Mouse (Mus musculus): ENCODE data around the gene Gramd1a.

The Gramd1a gene

GRCm38 (mm10) chr7:31151301-31152241 lies 4.1 kb downstream of the Gramd1a start:
- peak; percentile 82 to 86 for DNase-seq (ENCODE audit: low spot score in 2 of 2)

- peak; percentile 77 to 79 for DNase-seq (ENCODE audit: low spot score in 2 of 2)
Measured at GRCm38 (mm10) chr7:31150566-31151300, 5.0 kb downstream of the Gramd1a start.

DNA sequence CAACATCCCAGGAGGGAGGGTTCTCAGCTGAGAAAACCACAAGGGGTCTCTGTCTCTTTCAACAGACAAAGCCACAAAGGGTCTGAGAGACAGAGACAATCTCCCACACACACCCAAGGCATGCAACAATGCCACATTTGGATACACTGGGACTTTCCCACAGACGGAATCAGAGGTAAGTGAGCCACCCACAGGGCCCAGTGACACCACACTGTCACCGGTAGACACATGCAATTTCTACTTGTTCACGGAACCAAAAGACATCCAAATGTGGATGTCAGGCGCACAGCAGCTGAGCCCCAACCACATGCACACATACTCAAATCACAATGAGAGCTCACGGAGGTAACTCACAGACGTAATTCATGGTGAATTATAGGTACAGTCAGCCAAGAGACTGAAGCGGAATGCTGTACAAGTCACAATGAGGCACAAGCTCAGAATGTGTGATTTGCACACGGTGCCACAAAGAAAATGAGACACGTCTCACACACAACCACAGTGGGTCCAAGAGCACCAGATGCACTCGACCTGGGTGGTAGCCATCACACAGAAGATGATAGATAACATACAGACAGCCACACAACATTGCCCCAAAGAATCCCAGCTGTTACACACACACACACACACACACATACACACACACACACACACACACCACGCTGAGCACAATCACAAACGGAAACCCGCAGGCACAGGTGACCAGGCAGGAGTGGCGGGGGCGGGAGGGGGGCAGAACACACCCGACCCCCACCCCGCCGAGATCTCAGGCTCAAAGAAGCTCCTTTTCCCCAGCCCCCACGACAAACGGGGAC lies 5.7 kb downstream of the Gramd1a start:
- peak; percentile 75 to 79 for DNase-seq (ENCODE audit: low spot score in 2 of 2)

GRCm38 (mm10) chr7:31149271-31149670 lies 6.4 kb downstream of the Gramd1a start:
- DNase-seq (ENCODE audit: low spot score in 2 of 2), result no peak

DNA sequence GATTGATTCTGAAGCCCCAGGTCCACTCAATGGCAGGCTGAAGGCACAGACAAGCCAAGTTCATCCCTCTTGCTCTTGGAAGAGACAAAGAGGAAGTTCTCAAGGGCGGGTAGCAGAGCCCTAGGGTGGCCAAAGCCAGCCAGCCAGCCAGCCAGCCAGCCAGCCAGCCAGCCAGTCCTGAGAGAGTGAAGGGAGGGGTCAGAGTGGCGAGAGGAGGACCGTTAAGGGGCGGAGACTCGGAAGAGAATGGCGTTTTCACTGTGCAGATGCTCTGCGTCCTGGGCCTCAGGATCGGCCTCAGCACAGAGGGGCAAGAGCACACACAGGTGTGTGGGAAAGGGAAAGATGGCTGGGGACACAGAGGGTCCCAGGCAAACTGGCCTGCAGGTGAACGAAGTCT lies 6.9 kb downstream of the Gramd1a start:
- peak; percentile 67 to 72 for DNase-seq (ENCODE audit: low spot score in 2 of 2)

- peak in 1 of 2 experiments; percentile 28 for DNase-seq (ENCODE audit: low spot score in 2 of 2)
Measured at GRCm38 (mm10) chr7:31148086-31148485, 7.6 kb downstream of the Gramd1a start.

GRCm38 (mm10) chr7:31145596-31146160 lies 10.0 kb downstream of the Gramd1a start:
- no peak for DNase-seq (ENCODE audit: low spot score in 2 of 2)

GRCm38 (mm10) chr7:31144886-31145285 lies 10.8 kb downstream of the Gramd1a start:
- DNase-seq (ENCODE audit: low spot score in 2 of 2), result peak in 1 of 2 experiments; percentile 32

GRCm38 (mm10) chr7:31140941-31141340 lies 14.8 kb downstream of the Gramd1a start:
- DNase-seq (ENCODE audit: low spot score in 2 of 2), result no peak

DNA sequence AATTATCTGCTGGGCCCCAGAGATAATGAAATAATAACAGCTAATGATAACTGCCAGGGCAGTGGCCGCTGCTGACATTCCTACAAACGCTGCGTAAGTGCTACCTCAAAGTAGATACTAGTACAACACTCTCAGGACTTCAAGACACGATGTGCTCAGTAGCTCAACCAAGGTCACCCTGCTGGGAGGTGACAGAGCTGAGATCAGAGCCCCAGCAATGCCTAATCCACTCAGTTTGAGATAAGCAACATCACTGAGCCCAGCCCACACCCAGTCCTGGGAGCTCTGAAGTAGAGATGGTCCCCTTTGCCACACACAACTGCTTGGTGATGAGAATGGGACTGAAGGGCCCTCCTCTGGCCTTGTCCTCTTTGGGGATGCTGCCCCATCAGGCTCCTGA lies 15.4 kb downstream of the Gramd1a start:
- DNase-seq (ENCODE audit: low spot score in 2 of 2), result no peak

GRCm38 (mm10) chr7:31139765-31140164 lies 15.9 kb downstream of the Gramd1a start:
- peak; percentile 49 to 72 for DNase-seq (ENCODE audit: low spot score in 2 of 2)

DNA sequence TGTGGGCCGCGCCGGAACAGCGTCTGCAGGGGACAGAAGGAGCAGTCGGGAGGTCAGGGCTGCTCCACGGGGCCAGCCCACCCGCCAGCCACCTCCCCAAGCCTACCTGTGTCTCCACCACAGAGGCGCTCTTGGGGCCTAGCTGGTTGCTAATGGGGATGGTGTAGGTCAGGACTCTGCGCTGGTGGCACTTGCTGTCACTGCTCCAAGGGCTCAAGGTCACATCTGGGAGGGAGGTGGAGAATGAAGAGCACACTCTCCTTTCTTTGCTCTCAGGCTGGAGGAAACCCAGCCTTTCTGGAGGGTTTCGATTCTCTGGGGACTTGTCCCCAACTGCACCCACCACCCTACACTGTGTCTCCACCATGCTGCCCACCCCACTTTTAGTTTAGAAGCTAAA lies 20.0 kb downstream of the Gramd1a start:
- DNase-seq (ENCODE audit: low spot score in 2 of 2), result no peak

GRCm38 (mm10) chr7:31131866-31132265 lies 23.8 kb downstream of the Gramd1a start:
- no peak for DNase-seq (ENCODE audit: low spot score in 2 of 2)

- DNase-seq (ENCODE audit: low spot score in 2 of 2), result peak; percentile 57 to 68
Measured at GRCm38 (mm10) chr7:31130841-31131240, 24.9 kb downstream of the Gramd1a start.

DNA sequence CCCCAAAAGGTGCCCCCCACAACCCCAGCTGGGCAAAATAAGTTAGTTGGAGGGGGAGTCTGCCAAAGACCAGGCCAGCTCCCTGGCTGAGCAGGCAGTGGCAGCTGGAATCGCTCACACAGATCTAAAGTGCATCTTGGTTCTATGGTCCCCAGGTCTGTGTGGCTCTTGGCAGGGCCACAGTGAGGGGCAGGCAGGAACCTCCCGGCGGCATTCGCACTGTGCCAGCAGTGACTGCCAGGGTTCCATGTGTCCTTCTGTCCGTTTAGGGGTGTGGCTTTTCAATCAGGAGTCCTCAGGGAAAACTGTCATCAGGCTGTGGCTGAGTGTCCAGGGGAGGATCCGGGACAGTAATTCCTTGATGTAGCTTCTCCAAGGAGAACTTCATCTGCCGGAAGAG lies 25.5 kb downstream of the Gramd1a start:
- no peak for DNase-seq (ENCODE audit: low spot score in 2 of 2)

DNA sequence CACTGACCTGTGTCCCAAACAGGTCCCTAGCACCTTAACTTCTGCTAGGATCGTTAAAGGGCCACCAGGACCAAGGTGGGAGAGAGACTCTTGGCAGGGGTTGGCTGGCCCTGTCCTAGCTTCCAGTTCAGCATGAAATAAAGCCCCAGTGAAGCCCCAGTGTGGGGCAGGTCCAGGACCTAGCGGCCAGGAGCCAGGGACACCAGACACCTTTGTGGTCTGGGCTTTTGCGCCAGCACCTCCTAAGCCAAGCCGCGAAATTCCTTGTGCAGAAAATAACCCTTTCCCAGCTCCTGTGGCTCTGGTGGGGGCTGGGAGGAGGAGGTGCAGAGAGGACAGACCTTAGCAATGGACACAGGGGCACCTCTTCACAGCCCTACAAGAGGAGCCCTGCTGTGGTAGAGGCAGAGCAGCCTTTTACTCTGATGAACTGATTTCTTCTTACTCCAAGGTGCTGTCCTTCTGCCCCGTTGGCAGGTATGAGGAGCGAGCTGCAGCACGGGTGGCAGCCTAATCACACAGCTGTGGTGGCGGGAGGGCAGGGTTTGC lies 27.5 kb downstream of the Gramd1a start:
- DNase-seq (ENCODE audit: low spot score in 2 of 2), result no peak

DNA sequence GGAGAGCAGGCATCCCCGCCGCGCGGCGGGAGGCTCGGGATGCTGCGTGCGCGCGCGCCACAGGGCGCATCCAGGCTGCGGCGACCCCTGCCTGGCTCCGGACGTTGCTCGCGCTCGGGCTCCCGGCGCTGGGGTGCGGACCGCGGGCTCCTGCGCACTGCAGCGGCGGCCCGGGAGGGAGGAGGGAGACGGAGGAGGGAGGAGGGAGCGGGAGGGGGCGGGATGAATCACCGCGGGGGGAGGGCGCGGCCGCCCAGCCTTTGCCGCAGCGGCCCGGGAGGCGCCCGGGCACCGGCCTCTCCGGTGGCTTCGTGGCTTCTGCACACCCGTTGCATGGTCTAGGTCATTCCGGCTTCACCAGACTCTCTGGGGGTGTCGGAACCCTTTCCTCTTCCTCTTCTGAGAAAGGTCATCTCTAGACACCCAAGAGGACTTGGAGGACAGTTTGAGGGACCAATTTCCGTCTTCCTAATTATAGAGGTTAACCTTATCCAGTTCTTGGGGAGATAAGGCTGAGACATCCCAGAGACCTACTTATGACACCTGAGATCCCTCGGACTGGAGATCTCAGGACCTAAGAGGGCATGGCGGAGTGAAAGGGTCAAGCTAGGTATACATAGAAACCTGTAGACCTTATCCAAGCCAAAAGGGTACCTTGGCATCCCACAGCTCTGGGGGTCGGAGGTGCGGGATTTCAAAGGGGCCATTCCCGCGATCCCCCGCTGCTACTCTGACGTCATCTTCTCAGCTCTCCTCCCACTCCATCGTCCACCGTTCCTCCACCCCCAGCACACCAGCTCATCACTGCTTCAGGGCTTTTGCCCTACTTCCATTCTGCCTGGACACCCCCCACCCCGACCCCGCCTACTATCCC lies 28.6 kb downstream of the Gramd1a start, which contains the start of gene Scn1b:
Gene Scn1b, minus strand, starts transcription at position 153 of the 874 bp plus-strand sequence.
- DNase-seq (ENCODE audit: low spot score in 2 of 2), result no peak

DNA sequence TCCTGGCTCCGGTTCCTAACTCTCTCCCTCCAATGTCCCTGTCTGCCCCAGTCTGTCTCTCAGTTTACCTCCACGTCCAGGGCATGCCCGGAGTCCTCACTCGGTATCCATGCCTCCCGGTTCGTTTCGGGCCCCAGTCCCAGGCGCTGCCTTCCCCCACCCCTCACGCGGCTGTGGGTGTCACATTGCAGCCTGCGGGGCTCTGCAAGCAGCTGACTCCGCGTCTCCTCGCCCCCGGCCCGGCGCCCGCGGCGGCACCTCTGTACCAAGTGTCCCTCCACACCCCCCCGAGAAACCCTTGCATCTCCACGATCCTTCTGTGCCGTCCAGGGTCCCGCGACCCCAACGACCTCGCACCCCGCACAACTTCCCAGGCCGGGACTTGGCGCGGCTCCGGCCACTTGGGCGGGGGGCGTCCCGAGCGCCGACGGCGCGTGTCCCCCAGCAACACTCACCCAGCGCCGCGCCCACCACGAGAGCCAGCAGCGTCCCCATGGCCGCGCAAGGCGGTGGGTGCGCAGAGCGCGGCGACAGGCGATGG lies 29.4 kb downstream of the Gramd1a start:
- DNase-seq (ENCODE audit: low spot score in 2 of 2), result no peak

- no peak for DNase-seq (ENCODE audit: low spot score in 2 of 2)
Measured at GRCm38 (mm10) chr7:31125116-31125515, 30.6 kb downstream of the Gramd1a start.

DNA sequence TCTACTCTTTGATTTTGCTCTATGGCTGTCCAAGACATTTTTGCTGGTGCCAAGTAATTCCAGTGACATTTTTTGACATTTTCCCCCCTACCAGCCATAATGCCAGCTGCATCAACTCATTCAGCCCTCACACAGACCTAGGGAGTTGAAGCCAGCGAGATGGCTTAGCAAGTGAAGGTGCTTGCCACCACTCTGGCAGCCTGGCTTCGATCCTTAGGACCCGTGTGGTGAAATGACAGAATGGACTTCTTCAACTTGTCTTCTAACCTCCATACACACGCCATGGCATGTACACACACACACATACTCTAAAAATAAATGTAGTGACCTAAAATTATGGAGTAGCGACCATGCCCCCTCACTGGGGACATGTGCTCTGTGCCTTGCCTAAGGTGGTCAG lies 31.3 kb downstream of the Gramd1a start:
- no peak for DNase-seq (ENCODE audit: low spot score in 2 of 2)

All from natural killer cell, adult 2 months (primary cell).